Mouse (Mus musculus) ES-Bruce4 (cell line): ENCODE data around the gene Prkcq.

Source experiments
- CTCF ChIP-seq: IDR thresholded peaks from one replicate; pipeline ENCODE4 v1.8.1; 2011; ENCODE audit warnings: low read depth, low read length
- POLR2A ChIP-seq: IDR thresholded peaks from one replicate; pipeline ENCODE4 v1.8.1; 2011; ENCODE audit warnings: low read length; ENCODE audit not compliant: insufficient read depth

DNA sequence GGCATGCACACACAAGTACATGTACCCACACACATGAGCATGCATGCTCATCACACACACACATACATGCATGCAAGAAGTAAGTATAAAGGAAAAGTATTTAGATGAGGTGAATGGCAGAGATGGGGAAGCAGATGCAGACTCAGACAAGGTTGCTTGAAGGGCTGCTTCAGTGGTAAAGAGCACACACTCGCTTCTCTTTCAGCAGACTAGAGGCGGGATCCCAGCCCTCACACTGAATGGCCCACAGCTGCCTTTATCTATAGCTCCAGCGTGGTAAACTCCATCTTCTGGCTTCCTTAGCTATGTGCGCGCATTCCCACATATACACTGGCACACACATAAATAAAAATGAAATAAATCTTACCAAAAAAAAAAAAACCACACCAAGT is 53.6 kb downstream of the Prkcq start:
- no peak for TF ChIP-seq CTCF
- no peak for TF ChIP-seq POLR2A
